Mouse (Mus musculus) cerebellum, adult 9-11 months (tissue): Measurements from ENCODE around the gene Olfr1419.
"Not testable (repeated sequence)": the region's sequence is repeated elsewhere in the genome, so short reads cannot be mapped to it uniquely, and the experiment has no call there.

Experiments
- DNase-seq: peaks from one replicate; pipeline ENCODE4 v3.0.0; 2022

The Olfr1419 gene

DNA sequence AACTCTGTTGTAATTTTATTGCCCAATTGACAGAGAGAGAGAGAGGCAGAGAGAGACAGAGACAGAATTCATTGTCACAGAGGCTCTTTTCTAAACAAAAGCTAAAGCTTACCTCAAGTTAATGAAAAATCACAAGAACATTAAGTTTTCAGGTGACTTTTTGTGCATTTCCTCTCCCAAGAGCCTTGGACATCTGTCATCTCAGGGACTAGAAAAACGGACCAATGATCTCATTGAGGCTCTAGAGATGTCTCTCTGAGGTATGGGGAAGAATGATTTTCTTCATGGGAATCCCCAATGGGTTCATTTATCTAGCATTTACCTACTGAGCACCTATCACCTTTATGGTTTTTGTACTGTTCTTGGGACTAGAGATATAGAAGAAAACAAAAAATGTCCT is at the start of gene Olfr1419:
TSS of gene Olfr1419 (minus strand) at position 101 of the 400 bp plus-strand sequence.
- DNase-seq, result no peak

GRCm38 (mm10) chr19:11922515-11922914 is 47.6 kb upstream of the Olfr1419 start:
- not testable (repeated sequence) for DNase-seq

DNA sequence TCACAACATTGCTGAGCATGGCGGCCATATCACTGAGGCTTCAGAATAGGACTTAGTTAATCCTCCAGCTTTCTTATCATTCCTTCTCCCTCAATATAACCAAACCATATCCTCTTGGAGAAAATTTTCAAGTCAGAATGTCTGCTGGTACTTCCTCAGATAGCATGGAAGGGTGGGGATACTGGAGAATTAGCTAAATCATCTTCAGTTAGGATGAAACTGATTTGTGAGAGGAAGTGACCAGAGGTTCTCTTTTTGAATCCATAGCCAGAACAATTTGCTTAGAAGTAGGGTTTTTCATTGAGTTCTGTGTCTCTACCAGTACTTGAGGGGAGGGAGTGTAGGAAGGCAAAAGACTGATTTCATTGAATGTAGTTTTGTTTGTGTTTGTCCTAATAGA is 47.2 kb upstream of the Olfr1419 start:
- DNase-seq, result no peak

DNA sequence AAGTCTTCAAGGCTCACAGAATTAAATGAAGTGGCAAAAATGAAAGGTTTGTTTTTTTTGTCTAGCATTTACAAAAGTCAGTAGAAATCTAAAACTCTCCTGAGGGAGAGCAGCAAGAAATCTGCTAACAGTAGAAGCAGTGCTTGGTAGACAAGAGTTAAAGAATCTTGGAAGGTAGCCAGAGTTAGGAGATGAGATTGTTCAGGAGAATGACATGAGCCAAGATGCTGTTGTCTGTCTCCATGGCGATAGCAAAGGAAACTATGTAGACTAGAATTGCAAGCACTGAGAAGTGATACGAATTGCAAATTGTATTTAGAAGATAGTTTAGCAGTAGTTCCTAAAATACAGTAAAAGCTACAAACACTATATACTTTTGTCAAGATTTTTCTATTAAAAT is 40.9 kb upstream of the Olfr1419 start:
- DNase-seq, result no peak

GRCm38 (mm10) chr19:11912533-11913121 is 37.7 kb upstream of the Olfr1419 start:
- DNase-seq, result peak; percentile 80

DNA sequence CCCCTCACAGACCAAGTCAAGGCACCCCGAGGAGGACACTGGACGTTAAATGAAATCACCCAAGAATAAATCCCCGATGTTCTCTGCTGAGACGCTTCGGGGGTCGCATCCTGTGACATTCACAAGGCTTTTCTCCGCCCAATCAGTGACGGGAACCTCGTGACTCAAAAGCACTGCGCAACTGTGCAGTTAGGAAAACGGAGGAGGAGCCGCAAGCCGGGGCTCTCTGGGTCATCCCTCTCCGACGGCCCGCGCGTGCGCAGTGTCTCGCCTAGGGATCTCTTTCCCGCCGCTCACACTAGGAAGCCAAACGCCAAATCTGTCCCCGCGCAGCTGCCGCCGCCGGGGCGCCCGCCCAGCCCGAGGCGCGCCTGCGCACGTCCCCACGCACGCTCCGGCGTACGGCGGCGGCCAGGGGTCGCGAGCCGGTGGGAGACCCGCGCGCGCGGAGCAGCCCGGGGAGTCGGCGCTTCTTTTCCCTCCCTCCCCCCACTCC is 37.2 kb upstream of the Olfr1419 start, which contains the start of gene Patl1:
TSS of gene Patl1 (plus strand) at position 363 of the 496 bp plus-strand sequence.
- DNase-seq, result peak; percentile 99

DNA sequence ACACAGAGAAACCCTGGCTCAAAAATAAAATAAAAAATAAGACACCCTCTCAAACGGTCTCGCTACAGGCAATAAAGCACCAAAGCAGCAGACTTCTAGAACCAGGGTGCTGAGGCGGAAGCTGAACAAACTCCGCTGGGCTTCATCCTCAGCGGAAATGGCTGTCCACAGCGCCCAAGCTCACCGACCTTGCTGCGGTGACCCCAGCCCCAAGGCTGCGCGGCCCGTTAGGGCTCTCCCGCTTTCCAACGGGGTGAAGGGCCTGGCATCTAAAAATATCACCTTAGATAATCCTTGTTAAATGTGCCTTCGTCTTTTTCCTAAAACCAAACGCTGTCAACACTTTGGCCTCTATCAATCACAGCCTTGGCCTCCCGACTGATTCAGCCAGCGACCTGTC is 36.7 kb upstream of the Olfr1419 start:
- no peak for DNase-seq

DNA sequence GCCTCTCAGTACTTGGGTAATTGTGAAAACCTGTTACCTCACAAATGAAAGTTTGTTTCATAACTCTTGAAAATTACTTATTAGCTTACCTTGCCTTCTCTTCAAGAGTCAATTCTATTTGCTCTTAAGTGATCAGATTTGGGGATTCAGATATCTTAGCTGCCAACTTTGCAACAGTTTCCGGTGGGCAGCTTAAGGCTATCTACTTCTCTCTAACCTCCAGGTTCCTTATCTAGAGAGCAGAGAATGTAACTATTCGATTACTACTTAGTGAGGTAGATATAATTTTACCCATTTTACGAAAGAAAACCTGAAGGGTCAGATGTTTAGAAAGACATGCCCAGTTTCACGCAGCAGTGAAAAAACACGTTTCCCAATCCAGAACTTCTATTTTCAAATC is 36.1 kb upstream of the Olfr1419 start:
- no peak for DNase-seq

- no peak for DNase-seq
These were observed 11.4 kb upstream of the Olfr1419 start, which contains the start of gene Olfr1420 for GRCm38 (mm10) chr19:11886265-11886664. Gene Olfr1420 (plus strand): TSS chr19:11886565.

- DNase-seq, result not testable (repeated sequence)
These were observed 3.5 kb upstream of the Olfr1419 start for GRCm38 (mm10) chr19:11878404-11878803.

DNA sequence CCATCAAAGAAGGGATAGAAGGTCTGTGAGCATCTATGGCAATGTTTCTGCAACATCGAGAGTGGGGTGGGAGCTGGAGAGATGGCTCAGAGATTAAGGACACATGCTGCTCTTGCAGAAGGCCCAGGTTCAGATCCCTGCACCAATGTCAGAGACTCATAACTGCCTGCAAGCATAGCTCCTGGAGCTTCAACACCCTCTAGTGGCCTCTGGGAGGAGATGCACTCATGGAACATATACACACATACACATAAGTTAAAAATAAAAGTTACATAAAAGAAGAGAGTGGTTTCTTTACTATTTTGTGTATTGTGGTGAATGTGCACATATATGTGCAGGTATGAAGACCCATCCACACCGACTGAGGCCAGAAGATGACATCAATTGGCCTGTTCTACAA is 7.1 kb downstream of the Olfr1419 start:
- DNase-seq, result no peak

GRCm38 (mm10) chr19:11860966-11861365 is 13.9 kb downstream of the Olfr1419 start, which contains the start of gene Olfr1418:
Gene Olfr1418 (minus strand): TSS chr19:11861066.
- DNase-seq, result no peak

DNA sequence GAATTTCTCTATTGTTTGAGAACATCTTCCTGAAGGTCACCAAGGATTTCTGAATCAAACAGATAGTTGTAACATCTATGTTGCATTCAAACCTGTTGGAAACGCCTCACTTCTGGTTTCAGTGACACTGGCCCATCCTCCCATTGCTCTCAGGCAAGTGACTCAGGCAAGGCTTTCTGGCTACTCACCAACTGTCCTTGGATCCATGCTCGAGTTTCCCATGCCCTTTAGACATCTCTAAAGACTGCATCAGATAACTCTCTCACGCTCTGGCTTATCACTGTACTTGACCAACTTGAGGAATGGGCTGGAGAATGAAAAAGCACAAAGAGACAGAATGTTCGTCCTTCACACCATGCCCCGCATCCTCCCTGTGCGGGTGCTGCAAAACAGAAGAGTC is 18.4 kb downstream of the Olfr1419 start:
- DNase-seq, result no peak

DNA sequence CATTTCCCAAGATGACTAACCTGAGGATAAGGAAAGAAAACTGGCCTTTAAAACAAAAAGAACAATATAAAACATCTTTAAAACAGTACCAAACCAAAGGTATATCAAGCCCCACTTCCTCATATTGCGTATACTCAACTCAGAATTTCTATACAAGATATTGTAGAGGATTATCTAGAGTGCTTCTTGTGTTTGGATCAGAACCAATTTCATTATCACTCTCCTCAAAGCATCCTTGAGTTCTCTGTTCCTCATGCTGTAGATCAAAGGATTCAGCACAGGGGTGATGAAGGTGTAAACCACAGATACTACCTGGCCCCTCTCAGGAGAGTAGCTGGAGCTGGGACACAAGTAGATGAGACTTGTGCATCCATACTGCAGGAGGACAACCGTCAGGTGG is 20.1 kb downstream of the Olfr1419 start:
- no peak for DNase-seq

DNA sequence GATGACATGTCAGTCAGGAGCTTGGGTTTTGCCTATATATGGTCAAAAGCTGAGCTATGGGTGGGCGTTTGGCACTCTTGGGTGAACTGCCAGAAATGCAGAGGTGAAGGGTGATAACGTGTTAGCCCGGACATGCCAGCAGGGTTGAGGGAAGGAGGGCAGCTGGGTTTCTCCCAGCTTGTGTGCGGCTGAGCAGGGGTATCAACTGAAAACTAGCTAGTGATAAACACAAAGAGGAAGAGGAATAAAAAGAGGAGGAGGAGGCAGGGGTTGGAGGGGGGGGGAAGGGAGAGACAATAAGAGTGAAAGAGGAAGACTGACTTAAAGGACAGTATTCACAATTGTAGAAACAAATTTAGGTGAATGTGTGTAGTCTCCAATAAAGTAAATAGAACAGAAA is 22.3 kb downstream of the Olfr1419 start:
- no peak for DNase-seq

- peak; percentile 5 for DNase-seq
These were observed 28.6 kb downstream of the Olfr1419 start for GRCm38 (mm10) chr19:11846333-11846732.

DNA sequence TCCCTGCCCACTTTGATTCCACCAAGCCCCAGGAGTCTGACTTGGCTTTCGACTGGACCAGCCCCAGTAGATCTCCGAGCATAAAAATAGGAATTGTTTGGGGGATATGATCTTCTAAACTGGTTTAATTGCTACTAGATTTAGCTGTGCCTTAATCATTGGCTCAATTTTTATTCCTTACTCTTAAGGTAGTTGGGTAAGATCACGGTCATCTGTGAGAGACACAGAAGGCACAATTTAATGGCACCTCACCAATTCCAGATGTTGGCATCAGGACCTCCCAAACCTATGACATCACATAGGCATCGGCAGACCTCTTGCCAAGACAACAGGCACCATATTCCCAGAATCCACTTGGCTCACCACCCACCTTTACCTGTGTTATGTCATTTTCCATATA is 35.8 kb downstream of the Olfr1419 start, which contains the start of gene Olfr1417:
TSS of gene Olfr1417 (minus strand) at position 101 of the 400 bp plus-strand sequence.
- no peak for DNase-seq

DNA sequence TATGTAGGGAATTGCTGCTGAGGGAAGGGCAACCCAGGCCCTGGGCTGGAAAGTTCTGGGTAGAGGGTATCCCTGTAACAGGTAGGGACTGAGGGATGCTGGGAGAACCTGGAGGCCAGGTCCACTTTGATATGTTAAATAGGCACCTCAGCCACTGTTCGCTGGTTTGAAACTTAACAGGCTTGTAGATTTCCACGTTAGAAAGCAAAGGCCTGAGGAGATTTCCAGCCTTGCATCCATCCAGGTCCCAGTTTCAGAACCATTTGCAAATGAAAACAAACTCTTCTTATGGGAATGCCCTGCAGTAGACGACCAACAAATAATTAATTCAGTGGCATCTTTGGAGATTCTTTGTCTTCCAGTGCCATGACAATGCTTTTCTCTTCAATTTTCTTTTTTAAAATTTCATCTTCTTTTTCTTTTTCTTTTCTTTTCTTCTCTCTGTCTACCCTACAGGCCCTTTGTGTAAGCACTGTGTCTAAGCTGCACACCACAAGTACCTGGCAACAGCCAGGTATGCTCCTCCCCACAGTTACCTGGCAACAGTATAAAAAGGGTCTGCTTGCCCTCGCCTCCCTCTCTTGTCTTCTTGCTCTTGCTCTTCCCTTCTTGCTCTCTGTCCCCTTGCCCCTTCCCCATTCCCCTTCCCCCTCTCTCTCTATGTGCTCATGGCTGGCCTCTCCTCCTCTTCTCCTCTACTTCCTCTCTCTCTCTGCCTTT is 51.4 kb downstream of the Olfr1419 start:
- DNase-seq, result no peak

DNA sequence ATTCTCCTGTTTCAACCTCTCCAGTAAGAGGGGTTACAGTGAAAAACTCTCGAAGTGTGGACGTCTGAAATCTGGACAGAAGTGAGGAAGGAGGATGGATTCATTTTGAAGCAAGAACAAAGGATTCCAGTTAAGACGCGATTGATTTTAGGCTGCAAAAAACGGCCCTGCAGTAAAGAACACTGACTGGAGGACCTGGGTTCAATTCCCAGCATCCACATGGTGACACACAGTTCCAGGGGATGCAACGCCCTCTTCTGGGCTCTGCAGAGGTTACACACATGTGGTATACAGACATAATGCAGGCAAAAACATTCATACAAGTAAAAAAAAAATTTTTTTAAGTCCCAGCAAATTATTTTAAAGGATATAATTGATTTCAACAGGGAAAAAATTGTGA is 54.7 kb downstream of the Olfr1419 start:
- DNase-seq, result peak; percentile 25

- DNase-seq, result peak; percentile 70
These were observed 55.1 kb downstream of the Olfr1419 start for GRCm38 (mm10) chr19:11819800-11820199.

DNA sequence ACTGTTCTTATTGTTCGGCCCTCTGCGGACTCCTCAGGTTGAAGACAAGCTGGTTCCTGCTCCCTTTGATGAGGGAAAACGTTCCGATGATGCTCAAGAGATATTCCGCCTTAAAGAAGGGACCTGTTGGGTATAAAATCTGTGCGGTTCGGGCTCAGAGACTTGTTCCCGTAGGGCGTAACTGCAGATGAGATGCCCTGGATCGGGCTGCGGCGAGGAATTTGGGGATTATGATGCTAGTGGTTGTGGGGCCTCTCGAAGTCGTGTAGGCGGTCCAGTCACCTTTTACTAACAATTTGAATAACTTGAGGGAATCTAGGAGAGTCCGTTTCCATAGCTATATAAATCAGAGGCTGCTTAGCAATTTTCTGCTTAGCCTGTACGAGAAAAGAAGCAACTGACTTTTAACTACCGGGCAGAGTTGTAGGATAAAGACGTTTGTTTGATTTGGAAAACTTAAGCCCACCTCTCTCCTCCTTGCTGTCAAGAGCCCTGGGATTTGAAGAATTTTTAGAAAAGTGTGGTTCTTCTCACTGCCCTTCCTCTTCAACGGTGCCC is 55.7 kb downstream of the Olfr1419 start, which contains the start of gene Stx3:
TSS of gene Stx3 (minus strand) at position 261 of the 558 bp plus-strand sequence.
- DNase-seq, result no peak
